Mouse (Mus musculus) hindbrain, embryonic 15.5 days (tissue): ENCODE results near the gene Auh. TPM values are rescaled to one million over a fixed set of nuclear protein-coding genes. Genes with fewer than 3 reads are reported as not detected.

Experiments used
- ATAC-seq: fragments of 200-750 bp; cut with Nextera tagmentation; 2 replicates; pipeline ENCODE4 v1.8.0; 2017; ENCODE audit warnings: low read depth, moderate number of reproducible peaks, moderate TSS enrichment; ENCODE audit not compliant: low FRiP score
- H3K27ac ChIP-seq: fragments of 300-500 bp; sonication (generic); replicated peaks from 2 replicates; pipeline ENCODE4 v1.5.1; 2015; ENCODE audit warnings: mild to moderate bottlenecking, inconsistent platforms
- H3K27me3 ChIP-seq: fragments of 300-500 bp; sonication (generic); 2 replicates; pipeline ENCODE4 v1.6.1; 2015; ENCODE audit warnings: control low read depth, inconsistent platforms
- H3K36me3 ChIP-seq: fragments of 300-500 bp; sonication (generic); 2 replicates; pipeline ENCODE4 v1.6.1; 2015; ENCODE audit warnings: control low read depth, inconsistent platforms
- H3K4me1 ChIP-seq: fragments of 300-500 bp; sonication (generic); replicated peaks from 2 replicates; pipeline ENCODE4 v1.6.1; 2015; ENCODE audit warnings: control low read depth, inconsistent platforms
- H3K4me2 ChIP-seq: fragments of 300-500 bp; sonication (generic); 2 replicates; pipeline ENCODE4 v1.6.1; 2015; ENCODE audit warnings: moderate library complexity, mild to moderate bottlenecking, inconsistent platforms
- H3K4me3 ChIP-seq: fragments of 300-500 bp; sonication (generic); 2 replicates; pipeline ENCODE4 v1.5.1; 2015; ENCODE audit warnings: mild to moderate bottlenecking, inconsistent platforms
- H3K9ac ChIP-seq: fragments of 300-500 bp; sonication (generic); 2 replicates; pipeline ENCODE4 v1.6.1; 2015; ENCODE audit warnings: inconsistent platforms
- H3K9me3 ChIP-seq: fragments of 300-500 bp; sonication (generic); 2 replicates; pipeline ENCODE4 v1.6.1; 2016; ENCODE audit warnings: control low read depth, inconsistent platforms
- WGBS: fragments of 180-500 bp; shearing (Covaris S2); methylation state at CpG from one replicate; pipeline ENCODE4 v1.1.7; 2015; 5-methylcytosine and 5-hydroxymethylcytosine counted together
- polyA plus RNA-seq: library from polyadenylated mRNA; unstranded; fragments of >200 nt; fragmentation: Nextera tagmentation; extraction: Ambion mirVana; gene quantifications from 2 replicates; pipeline ENCODE4 v1.2.1, GENCODE M21; 2015

The Auh gene
- polyA plus RNA-seq, 1 experiment from 2014 or later = 60.1 TPM

- no peaks in the 10 kb centered on the region for H3K27me3 ChIP-seq
- H3K4me1 ChIP-seq = no peaks in the 10 kb centered on the region
- no peak overlapping the region for H3K27ac ChIP-seq
- H3K4me3 ChIP-seq = no peak overlapping the region
- no peak for ATAC-seq
- H3K4me2 ChIP-seq = no peak overlapping the region
- H3K9ac ChIP-seq = no peak overlapping the region
- no peaks in the 10 kb centered on the region for H3K36me3 ChIP-seq
- 91% methylated on average over 13 of the region's 13 CpGs for WGBS
- no peaks in the 10 kb centered on the region for H3K9me3 ChIP-seq
Measured at GRCm38 (mm10) chr13:52831037-52831757, 98.3 kb downstream of the Auh start.

GRCm38 (mm10) chr13:52828946-52829523, 100.4 kb downstream of the Auh start:
- no peak overlapping the region for H3K9ac ChIP-seq
- no peak overlapping the region for H3K4me3 ChIP-seq
- ATAC-seq = no peak
- WGBS = 77% methylated on average over 12 of the region's 12 CpGs
- no peaks in the 10 kb centered on the region for H3K9me3 ChIP-seq
- 0 out of 2 replicates have a peak, but pooled peaks cover 1% of the 10 kb centered on the region for H3K27me3 ChIP-seq
- no peaks in the 10 kb centered on the region for H3K36me3 ChIP-seq
- no peak overlapping the region for H3K27ac ChIP-seq
- no peak overlapping the region for H3K4me2 ChIP-seq
- H3K4me1 ChIP-seq = no peaks in the 10 kb centered on the region

GRCm38 (mm10) chr13:52828217-52828616, 101.3 kb downstream of the Auh start:
- H3K27ac ChIP-seq = no peak overlapping the region
- H3K4me1 ChIP-seq = no peaks in the 10 kb centered on the region
- H3K9me3 ChIP-seq = no peaks in the 10 kb centered on the region
- no peak for ATAC-seq
- no peak overlapping the region for H3K9ac ChIP-seq
- 0 out of 2 replicates have a peak, but pooled peaks cover 2% of the 10 kb centered on the region for H3K27me3 ChIP-seq
- 53% methylated on average over 2 of the region's 2 CpGs for WGBS
- H3K4me2 ChIP-seq = no peak overlapping the region
- no peak overlapping the region for H3K4me3 ChIP-seq
- H3K36me3 ChIP-seq = no peaks in the 10 kb centered on the region

- H3K27me3 ChIP-seq = 0 out of 2 replicates have a peak, but pooled peaks cover 2% of the 10 kb centered on the region
- no peak overlapping the region for H3K4me2 ChIP-seq
- no peaks in the 10 kb centered on the region for H3K36me3 ChIP-seq
- no peak overlapping the region for H3K4me3 ChIP-seq
- no peak overlapping the region for H3K9ac ChIP-seq
- H3K9me3 ChIP-seq = no peaks in the 10 kb centered on the region
- no peak overlapping the region for H3K27ac ChIP-seq
- no peak for ATAC-seq
- H3K4me1 ChIP-seq = peaks cover 11% of the 10 kb centered on the region
Measured at GRCm38 (mm10) chr13:52826666-52827065, 102.8 kb downstream of the Auh start.

GRCm38 (mm10) chr13:52824754-52825153, 104.7 kb downstream of the Auh start:
- 0 out of 2 replicates have a peak, but pooled peaks cover 2% of the 10 kb centered on the region for H3K27me3 ChIP-seq
- no peak for ATAC-seq
- WGBS = 68% methylated on average over 9 of the region's 9 CpGs

GRCm38 (mm10) chr13:52822165-52823149, 107.0 kb downstream of the Auh start:
- no peak for ATAC-seq
- 25% methylated on average over 21 of the region's 23 CpGs for WGBS
- no peak overlapping the region for H3K27ac ChIP-seq

More at GRCm38 (mm10) chr13:52824754-52825153, 104.7 kb downstream of the Auh start:
- Histone ChIP-seq H3K4me1 (peaks cover 11% of the 10 kb centered on the region), H3K9me3 (no peaks in the 10 kb centered on the region), H3K36me3 (no peaks in the 10 kb centered on the region), H3K4me3 (no peak overlapping the region), H3K4me2 (no peak overlapping the region), H3K9ac (no peak overlapping the region), H3K27ac (no peak overlapping the region)

GRCm38 (mm10) chr13:52821571-52821970, 107.9 kb downstream of the Auh start:
- no peak for ATAC-seq
- no peaks in the 10 kb centered on the region for H3K36me3 ChIP-seq
- no peak overlapping the region for H3K27ac ChIP-seq
- 0 out of 2 replicates have a peak, but pooled peaks cover 2% of the 10 kb centered on the region for H3K27me3 ChIP-seq
- H3K9me3 ChIP-seq = no peaks in the 10 kb centered on the region
- H3K9ac ChIP-seq = no peak overlapping the region
- H3K4me2 ChIP-seq = no peak overlapping the region
- peaks cover 24% of the 10 kb centered on the region for H3K4me1 ChIP-seq
- H3K4me3 ChIP-seq = no peak overlapping the region
- WGBS = 29% methylated on average over 9 of the region's 9 CpGs

More at GRCm38 (mm10) chr13:52822165-52823149, 107.0 kb downstream of the Auh start:
- Histone ChIP-seq H3K4me3 (no peak overlapping the region), H3K4me1 (peaks cover 24% of the 10 kb centered on the region), H3K27me3 (0 out of 2 replicates have a peak, but pooled peaks cover 2% of the 10 kb centered on the region), H3K9me3 (no peaks in the 10 kb centered on the region), H3K36me3 (no peaks in the 10 kb centered on the region), H3K9ac (no peak overlapping the region), H3K4me2 (peak overlapping the region; percentile 34; the same call in 1 of the 2 replicates)

GRCm38 (mm10) chr13:52819901-52820300, 109.6 kb downstream of the Auh start:
- Histone ChIP-seq H3K4me2 (no peak overlapping the region), H3K9me3 (no peaks in the 10 kb centered on the region), H3K4me3 (no peak overlapping the region), H3K27ac (no peak overlapping the region), H3K36me3 (no peaks in the 10 kb centered on the region), H3K9ac (no peak overlapping the region), H3K27me3 (0 out of 2 replicates have a peak, but pooled peaks cover 2% of the 10 kb centered on the region), H3K4me1 (peaks cover 24% of the 10 kb centered on the region)
- WGBS = 88% methylated on average over 4 of the region's 4 CpGs
- no peak for ATAC-seq

GRCm38 (mm10) chr13:52818760-52819159, 110.7 kb downstream of the Auh start:
- H3K9ac ChIP-seq = no peak overlapping the region
- ATAC-seq = no peak
- 35% methylated on average over 3 of the region's 3 CpGs for WGBS
- no peaks in the 10 kb centered on the region for H3K9me3 ChIP-seq
- no peaks in the 10 kb centered on the region for H3K36me3 ChIP-seq
- H3K4me3 ChIP-seq = no peak overlapping the region
- no peak overlapping the region for H3K4me2 ChIP-seq
- H3K27ac ChIP-seq = peak overlapping the region; percentile 22; the same call in 1 of the 2 replicates
- H3K27me3 ChIP-seq = no peaks in the 10 kb centered on the region
- H3K4me1 ChIP-seq = peaks cover 24% of the 10 kb centered on the region

GRCm38 (mm10) chr13:52817991-52818491, 111.4 kb downstream of the Auh start:
- 56% methylated on average over 6 of the region's 6 CpGs for WGBS
- ATAC-seq = no peak
- Histone ChIP-seq H3K4me2 (no peak overlapping the region), H3K4me1 (peaks cover 23% of the 10 kb centered on the region), H3K9me3 (no peaks in the 10 kb centered on the region), H3K4me3 (no peak overlapping the region), H3K9ac (no peak overlapping the region), H3K36me3 (no peaks in the 10 kb centered on the region), H3K27ac (peak overlapping the region; percentile 22; the same call in 1 of the 2 replicates), H3K27me3 (no peaks in the 10 kb centered on the region)

GRCm38 (mm10) chr13:52813750-52814149, 115.7 kb downstream of the Auh start:
- no peak for ATAC-seq
- WGBS = 90% methylated on average over 3 of the region's 3 CpGs
- Histone ChIP-seq H3K4me1 (peaks cover 10% of the 10 kb centered on the region; the same call in 1 of the 2 replicates), H3K4me2 (no peak overlapping the region), H3K4me3 (no peak overlapping the region), H3K9me3 (no peaks in the 10 kb centered on the region), H3K27me3 (no peaks in the 10 kb centered on the region), H3K9ac (no peak overlapping the region), H3K27ac (no peak overlapping the region), H3K36me3 (no peaks in the 10 kb centered on the region)
